Mouse (Mus musculus) spleen, adult 2 months (tissue): ENCODE measurements around the gene Olfr1056. TPM values are rescaled to one million over a fixed set of nuclear protein-coding genes. Genes with fewer than 3 reads are reported as not detected.

Experiments used
- DNase-seq, 2 experiments: peaks; one replicate each; pipeline versions ENCODE4 v3.0.0 to v3.0.0-alpha.2; 2012 to 2021; ENCODE audit warnings: low spot score in 2 of 2, low read depth in 1 of 2
- H3K27ac ChIP-seq: fragments of 200-500 bp; 2 replicates; pipeline ENCODE4 v1.5.1; 2012; ENCODE audit warnings: low read length, inconsistent platforms; ENCODE audit not compliant: insufficient read depth
- H3K27me3 ChIP-seq: fragments of 200-500 bp; 2 replicates; pipeline ENCODE4 v1.6.1; 2012; ENCODE audit warnings: mild to moderate bottlenecking, moderate library complexity, low read length, inconsistent platforms; ENCODE audit not compliant: control insufficient read depth, insufficient read depth
- H3K36me3 ChIP-seq: fragments of 200-500 bp; 2 replicates; pipeline ENCODE4 v1.6.1; 2012; ENCODE audit warnings: mild to moderate bottlenecking, low read length, inconsistent platforms; ENCODE audit not compliant: control insufficient read depth, insufficient read depth
- H3K4me1 ChIP-seq: fragments of 200-500 bp; 2 replicates; pipeline ENCODE4 v1.6.1; 2011; ENCODE audit warnings: inconsistent platforms; ENCODE audit not compliant: control insufficient read depth, insufficient read depth, insufficient read length
- H3K4me3 ChIP-seq: fragments of 200-500 bp; 2 replicates; pipeline ENCODE4 v1.5.1; 2011; ENCODE audit warnings: mild to moderate bottlenecking, inconsistent platforms; ENCODE audit not compliant: insufficient read depth, insufficient read length; ENCODE audit errors: extremely low read depth
- CTCF ChIP-seq: fragments of 200-500 bp; IDR thresholded peaks from 2 replicates; pipeline ENCODE4 v1.5.1; 2011; ENCODE audit warnings: mild to moderate bottlenecking, inconsistent platforms; ENCODE audit not compliant: insufficient read depth, insufficient read length, insufficient replicate concordance; ENCODE audit errors: extremely low read depth
- POLR2A ChIP-seq: fragments of 200-500 bp; IDR thresholded peaks from 2 replicates; pipeline ENCODE4 v1.6.1; 2011; ENCODE audit warnings: low read depth, low read length, inconsistent platforms
- WGBS: fragments of 180-500 bp; shearing (Covaris S2); methylation state at CpG from one replicate; pipeline ENCODE4 v1.1.7; 2018; 5-methylcytosine and 5-hydroxymethylcytosine counted together
- polyA plus RNA-seq: library from polyadenylated mRNA; depleted of rRNA; stranded (reverse); fragments of >200 nt; gene quantifications from 2 replicates; pipeline ENCODE4 v1.2.3, GENCODE M21; 2012; rRNA removed

The Olfr1056 gene
- polyA plus RNA-seq, 1 experiment: not detected

DNA sequence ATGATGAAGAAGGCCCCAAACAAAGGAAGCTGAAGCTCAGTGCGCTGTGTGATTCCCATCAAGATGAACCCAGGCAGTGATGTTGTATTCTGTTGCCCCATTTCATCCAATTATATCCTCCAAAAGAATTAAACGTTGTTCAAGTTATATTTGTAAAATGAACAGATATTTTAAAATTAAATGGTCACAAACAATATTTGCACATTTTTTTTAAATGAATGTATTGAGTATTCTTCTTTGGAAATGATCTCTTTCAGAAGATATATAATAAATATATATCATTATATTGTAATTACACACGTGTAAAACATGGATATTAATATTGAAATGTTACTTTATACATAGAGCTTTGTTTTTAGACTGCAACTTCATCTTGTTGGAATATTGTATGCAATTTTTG lies 47.1 kb downstream of the Olfr1056 start, which contains the start of gene Olfr1053:
TSS of gene Olfr1053 (minus strand) at position 101 of the 400 bp plus-strand sequence.
- H3K4me1 ChIP-seq: no peaks in the 10 kb centered on the region
- no peak for DNase-seq
- no peak for TF ChIP-seq POLR2A
- TF ChIP-seq CTCF: no peak
- H3K36me3 ChIP-seq: no peaks in the 10 kb centered on the region
- WGBS: 57% methylated on average over 3 of the region's 3 CpGs
- H3K27me3 ChIP-seq: no peaks in the 10 kb centered on the region
- no peak within 1 kb of the TSS for H3K27ac ChIP-seq
- H3K4me3 ChIP-seq: no peak within 1 kb of the TSS

Other genes with a start within 250 kb of the Olfr1056 start
- gene Olfr1039, start 226.5 kb downstream of the Olfr1056 start, polyA plus RNA-seq: not detected in 2 replicates
- gene Olfr1040, start 215.7 kb downstream of the Olfr1056 start, polyA plus RNA-seq: not detected in 2 replicates
- not detected in 2 replicates for gene Olfr1042, start 200.6 kb downstream of the Olfr1056 start, polyA plus RNA-seq
- not detected in 2 replicates for gene Olfr1043, start 194.9 kb downstream of the Olfr1056 start, polyA plus RNA-seq
- not detected in 2 replicates for gene Olfr1044, start 184.6 kb downstream of the Olfr1056 start, polyA plus RNA-seq
- not detected in 2 replicates for gene Olfr52, start 176.8 kb downstream of the Olfr1056 start, polyA plus RNA-seq
- not detected in 2 replicates for gene Olfr1045, start 159.5 kb downstream of the Olfr1056 start, polyA plus RNA-seq
- gene Olfr1046, start 143.2 kb downstream of the Olfr1056 start, polyA plus RNA-seq: not detected in 2 replicates
- not detected in 2 replicates for gene Olfr1047, start 131.1 kb downstream of the Olfr1056 start, polyA plus RNA-seq
- not detected in 2 replicates for gene Olfr1048, start 122.2 kb downstream of the Olfr1056 start, polyA plus RNA-seq
- gene Olfr1049, start 104.1 kb downstream of the Olfr1056 start, polyA plus RNA-seq: not detected in 2 replicates
- not detected in 2 replicates for gene Olfr1051, start 83.4 kb downstream of the Olfr1056 start, polyA plus RNA-seq
- not detected in 2 replicates for gene Olfr1052, start 70.0 kb downstream of the Olfr1056 start, polyA plus RNA-seq
- gene Olfr1053, start 47.2 kb downstream of the Olfr1056 start, polyA plus RNA-seq: not detected in 2 replicates
- gene Olfr1054, start 27.0 kb downstream of the Olfr1056 start, polyA plus RNA-seq: not detected in 2 replicates
- not detected in 2 replicates for gene Olfr1055, start 12.2 kb downstream of the Olfr1056 start, polyA plus RNA-seq
- not detected in 2 replicates for gene Olfr1057, start 15.9 kb upstream of the Olfr1056 start, polyA plus RNA-seq
- gene Olfr1058, start 26.1 kb upstream of the Olfr1056 start, polyA plus RNA-seq: not detected in 2 replicates
- not detected in 2 replicates for gene Olfr1061, start 51.6 kb upstream of the Olfr1056 start, polyA plus RNA-seq
- not detected in 2 replicates for gene Olfr1062, start 64.3 kb upstream of the Olfr1056 start, polyA plus RNA-seq
- gene Olfr1065, start 88.1 kb upstream of the Olfr1056 start, polyA plus RNA-seq: not detected in 2 replicates
- not detected in 2 replicates for gene Olfr1066, start 93.8 kb upstream of the Olfr1056 start, polyA plus RNA-seq
- not detected in 2 replicates for gene Olfr228, start 124.9 kb upstream of the Olfr1056 start, polyA plus RNA-seq
- not detected in 2 replicates for gene Olfr1076, start 146.0 kb upstream of the Olfr1056 start, polyA plus RNA-seq
- gene Olfr1079, start 180.0 kb upstream of the Olfr1056 start, polyA plus RNA-seq: not detected in 2 replicates
- not detected in 2 replicates for gene Olfr1080, start 195.8 kb upstream of the Olfr1056 start, polyA plus RNA-seq
- not detected in 2 replicates for gene Olfr1082, start 236.5 kb upstream of the Olfr1056 start, polyA plus RNA-seq